Mouse (Mus musculus) embryonic fibroblast, embryonic 13.5 days (primary cell): ENCODE data around the gene S100a1. TPM values are rescaled to one million over a fixed set of nuclear protein-coding genes. Genes with fewer than 3 reads are reported as not detected.

Source experiments
- H3K27ac ChIP-seq: 2 replicates; pipeline ENCODE4 v1.5.1; 2012; ENCODE audit warnings: low read length, control low read depth, inconsistent platforms; ENCODE audit not compliant: insufficient read depth
- H3K4me1 ChIP-seq: 2 replicates; pipeline ENCODE4 v1.6.1; 2011; ENCODE audit warnings: low read length; ENCODE audit not compliant: control insufficient read depth, insufficient read depth
- H3K4me3 ChIP-seq: 2 replicates; pipeline ENCODE4 v1.5.1; 2011; ENCODE audit warnings: mild to moderate bottlenecking, control low read depth, low read length; ENCODE audit not compliant: insufficient read depth
- CTCF ChIP-seq: IDR thresholded peaks from 2 replicates; pipeline ENCODE4 v1.5.1; 2011; ENCODE audit warnings: mild to moderate bottlenecking, control low read depth, low read length, moderate library complexity, borderline replicate concordance; ENCODE audit not compliant: insufficient read depth
- POLR2A ChIP-seq: IDR thresholded peaks from 2 replicates; pipeline ENCODE4 v1.6.1; 2011; ENCODE audit warnings: low read depth, mild to moderate bottlenecking, control low read depth, low read length, moderate library complexity
- polyA plus RNA-seq: library from polyadenylated mRNA; stranded (reverse); fragments of >200 nt; gene quantifications from 2 replicates; pipeline ENCODE4 v1.2.4, GENCODE M21; 2011; ENCODE audit warnings: low read depth; ENCODE audit not compliant: missing spikeins, insufficient read length

S100a1 gene
- polyA plus RNA-seq, 1 experiment, result 27.6 TPM

GRCm38 (mm10) chr3:90493831-90494540 lies 20.2 kb downstream of the S100a1 start:
- TF ChIP-seq CTCF, result no peak
- no peak for TF ChIP-seq POLR2A
- H3K27ac ChIP-seq, result no peak overlapping the region
- no peak overlapping the region for H3K4me3 ChIP-seq
- H3K4me1 ChIP-seq, result 0 out of 2 replicates have a peak, but pooled peaks cover 2% of the 10 kb centered on the region

- TF ChIP-seq CTCF, result no peak
- no peak for TF ChIP-seq POLR2A
- Histone ChIP-seq H3K4me3 (no peak overlapping the region), H3K4me1 (peaks cover 11% of the 10 kb centered on the region), H3K27ac (no peak overlapping the region)
Measured at GRCm38 (mm10) chr3:90491350-90491749, 22.8 kb downstream of the S100a1 start.

GRCm38 (mm10) chr3:90490696-90491256 lies 23.4 kb downstream of the S100a1 start, which contains the start of gene Snapin:
Gene Snapin, minus strand, starts transcription at chr3:90491033.
- TF ChIP-seq POLR2A (peak; percentile 54), CTCF (peak; percentile 74)
- Histone ChIP-seq H3K27ac (peak within 1 kb of the TSS; percentile 29; the same call in 1 of the 2 replicates), H3K4me1 (peaks cover 11% of the 10 kb centered on the region), H3K4me3 (peak within 1 kb of the TSS; percentile 72)

DNA sequence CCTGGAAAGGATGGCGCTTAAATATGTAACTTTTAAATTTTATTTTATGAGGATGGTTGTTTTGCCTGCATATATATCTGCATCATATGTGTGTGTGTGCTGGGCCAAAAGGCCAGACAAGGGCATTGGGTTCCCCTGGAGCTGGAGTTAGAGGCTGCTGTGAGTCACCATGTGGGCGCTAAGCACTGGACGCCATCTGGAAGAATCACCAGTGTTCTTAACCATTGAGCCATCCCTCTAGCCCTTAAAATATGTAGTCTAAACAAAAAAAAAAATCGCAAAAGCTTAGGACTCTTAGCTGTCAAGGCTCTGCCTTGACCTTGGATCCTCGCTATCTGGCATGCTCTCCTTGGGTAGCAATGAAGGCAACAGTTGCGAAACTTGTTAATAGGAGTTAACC lies 25.6 kb downstream of the S100a1 start:
- TF ChIP-seq CTCF, result no peak
- TF ChIP-seq POLR2A, result no peak
- Histone ChIP-seq H3K4me1 (peaks cover 11% of the 10 kb centered on the region), H3K27ac (peak overlapping the region; percentile 66; the same call in 1 of the 2 replicates), H3K4me3 (no peak overlapping the region)

DNA sequence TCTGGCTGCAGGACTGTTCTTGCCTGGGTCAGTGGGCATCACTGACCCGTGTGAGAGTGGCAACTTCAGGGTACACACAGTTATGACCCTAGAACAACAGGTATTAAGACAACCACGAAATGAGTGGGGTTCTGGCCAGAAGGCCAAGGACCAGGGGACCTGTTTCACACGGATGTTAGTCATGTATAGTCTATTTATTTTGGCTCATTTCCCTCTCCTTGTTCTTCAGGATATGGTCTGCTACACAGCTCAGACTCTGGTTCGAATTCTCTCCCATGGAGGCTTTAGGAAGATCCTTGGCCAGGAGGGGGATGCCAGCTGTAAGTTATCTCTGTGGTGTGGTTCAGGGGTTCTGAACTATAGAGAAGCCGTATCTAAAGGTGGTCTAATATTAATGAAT lies 27.2 kb downstream of the S100a1 start:
- TF ChIP-seq POLR2A (no peak), CTCF (no peak)
- peak overlapping the region; percentile 95 for H3K27ac ChIP-seq
- H3K4me1 ChIP-seq, result peaks cover 11% of the 10 kb centered on the region
- H3K4me3 ChIP-seq, result no peak overlapping the region

DNA sequence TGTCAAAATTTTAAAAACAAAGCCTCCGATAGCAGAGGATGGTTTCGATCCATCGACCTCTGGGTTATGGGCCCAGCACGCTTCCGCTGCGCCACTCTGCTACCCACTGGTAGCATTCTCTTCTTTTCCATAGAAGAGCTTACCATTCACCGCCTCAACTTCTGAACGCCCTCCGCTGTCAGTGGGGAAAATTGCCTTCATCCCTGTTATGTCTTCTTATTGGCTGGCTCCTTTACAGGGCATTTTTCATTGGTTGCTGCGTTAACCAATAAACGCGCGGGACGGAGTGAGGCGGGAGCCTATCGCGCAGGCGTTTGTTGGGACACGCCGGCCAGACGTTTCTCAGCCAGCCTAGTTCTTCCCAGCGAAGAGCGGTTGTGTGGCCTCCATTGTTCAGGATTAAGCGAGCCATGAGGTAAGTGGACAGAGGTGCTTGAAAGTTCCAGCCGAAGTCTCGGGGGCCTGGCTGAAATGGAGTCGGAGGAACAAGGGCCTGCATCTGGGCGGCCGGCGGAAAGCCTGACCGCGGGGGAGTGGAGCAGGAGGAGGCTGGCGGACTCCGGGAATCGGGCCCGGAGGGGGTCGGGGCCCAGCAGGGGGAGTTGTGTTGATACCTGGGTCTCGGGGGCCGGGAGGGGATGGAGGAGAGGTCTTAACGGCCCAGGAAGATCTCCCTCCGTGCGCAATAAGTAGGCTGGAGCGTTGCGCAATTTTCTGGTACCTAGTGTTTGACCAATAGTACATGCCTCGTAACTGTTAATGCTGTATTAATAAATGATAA lies 38.2 kb downstream of the S100a1 start, which contains the start of gene Ilf2:
Gene Ilf2 (plus strand): TSS at position 296 of the 781 bp plus-strand sequence.
- peak within 1 kb of the TSS; percentile 69 for H3K27ac ChIP-seq
- H3K4me1 ChIP-seq, result no peaks in the 10 kb centered on the region
- peak within 1 kb of the TSS; percentile 99 for H3K4me3 ChIP-seq
- TF ChIP-seq POLR2A (peak; percentile 88), CTCF (no peak)

GRCm38 (mm10) chr3:90475151-90475830 lies 38.9 kb downstream of the S100a1 start:
- H3K4me3 ChIP-seq, result peak overlapping the region; percentile 9; the same call in 1 of the 2 replicates
- TF ChIP-seq POLR2A, result no peak
- TF ChIP-seq CTCF, result no peak
- H3K27ac ChIP-seq, result no peak overlapping the region
- H3K4me1 ChIP-seq, result no peaks in the 10 kb centered on the region

- H3K4me1 ChIP-seq, result no peaks in the 10 kb centered on the region
- TF ChIP-seq CTCF, result no peak
- no peak for TF ChIP-seq POLR2A
- H3K27ac ChIP-seq, result no peak overlapping the region
- H3K4me3 ChIP-seq, result no peak overlapping the region
Measured at GRCm38 (mm10) chr3:90472213-90472612, 42.0 kb downstream of the S100a1 start.

- Histone ChIP-seq H3K4me1 (no peaks in the 10 kb centered on the region), H3K27ac (no peak overlapping the region), H3K4me3 (no peak overlapping the region)
- TF ChIP-seq POLR2A (no peak), CTCF (no peak)
Measured at GRCm38 (mm10) chr3:90467618-90468300, 46.4 kb downstream of the S100a1 start.
